ENCODE assay signal across 8 mouse cellular contexts in genomic region chr6:119387801-119388649, GRCm38 (mm10). TPM values are rescaled to one million over a fixed set of nuclear protein-coding genes. Genes with fewer than 3 reads are reported as not detected.
A peak's percentile ranks its signal among the peaks of the same experiment; 100 is the strongest.
DNase-seq lines count a peak whose midpoint lies in the region; ATAC-seq and TF ChIP-seq lines count a peak whose summit lies in the region.

No protein-coding gene starts in this region.

- DNase-seq in embryo, embryonic 10 days (ENCODE audit: low spot score), result peak; percentile 60
- no peak for DNase-seq in embryo, embryonic 9.5 days (ENCODE audit: extremely low spot score)
- DNase-seq in heart, postnatal 10 days, result peak; percentile 55 to 61
- peak; percentile 12 for DNase-seq in layer of hippocampus, adult 9-11 months
- peak; percentile 17 to 25 for DNase-seq in spleen, adult 18-20 months

- peaks cover 6% of the 10 kb centered on the region for H3K4me1 ChIP-seq in bone marrow, adult 2 months (ENCODE audit: control insufficient read depth, insufficient read depth, low read length)

- peak overlapping the region; percentile 67 for H3K4me3 ChIP-seq in bone marrow, adult 2 months (replicated peaks; ENCODE audit: control insufficient read depth, low read depth, low read length)

- intact Hi-C loops in heart, postnatal 10 days (cut with DNase I), result loop anchor here (2.0 to 5.0 kb wide), 2 partner anchors 31 to 44 kb away; no protein-coding TSS in a partner anchor

- under 1% methylated on average over 58 of the region's 76 CpGs for WGBS in bone marrow, adult 2 months

- TF ChIP-seq CTCF in bone marrow, adult 2 months (IDR thresholded peaks at IDR 0.05; ENCODE audit: control insufficient read depth, insufficient read depth, low read length), result no peak

- peak overlapping the region; percentile 93 for H3K27ac ChIP-seq in bone marrow, adult 2 months (ENCODE audit: control insufficient read depth, insufficient read depth, low read depth, low read length, poor library complexity)

- no peak for TF ChIP-seq POLR2A in bone marrow, adult 2 months (IDR thresholded peaks at IDR 0.05; ENCODE audit: borderline replicate concordance, control insufficient read depth, low read depth, low read length)

- 0 out of 2 replicates have a peak, but pooled peaks have one; percentile 22 for ATAC-seq in erythroid progenitor cell, adult 5-6 weeks (replicated peaks; ENCODE audit: low FRiP score, poor library complexity, severe bottlenecking)
- peak; percentile 8 for ATAC-seq in megakaryocyte progenitor cell, adult 5-6 weeks (replicated peaks; ENCODE audit: poor library complexity)

RNA-seq across cellular contexts. Expression of gene Adipor2, which starts 29.5 kb away (rescaled TPM):
- polyA plus RNA-seq in bone marrow, adult 2 months (2011; ENCODE audit: insufficient read depth, insufficient read length, low replicate concordance, missing spikeins), result 21.1 and 30.2 TPM in 2 replicates
- 41.4 and 46.5 TPM in 2 replicates for total RNA-seq in erythroid progenitor cell, adult 5-6 weeks (2015; ENCODE audit: low replicate concordance)
- 54.3 and 63.2 TPM in 2 replicates for total RNA-seq in erythroid progenitor cell, adult 5-6 weeks (2017; ENCODE audit: low replicate concordance)
- total RNA-seq in heart, postnatal 10 days (2021), result 10 to 100 TPM; 59.0 to 61.0 TPM
- total RNA-seq in megakaryocyte progenitor cell, adult 5-6 weeks (2015), result 57.1 and 64.4 TPM in 2 replicates
- total RNA-seq in megakaryocyte progenitor cell, adult 5-6 weeks (2017), result 71.4 and 85.8 TPM in 2 replicates

RNA-seq across cellular contexts. Expression of gene Lrtm2, which starts 57.5 kb away (rescaled TPM):
- polyA plus RNA-seq in bone marrow, adult 2 months (2011; ENCODE audit: insufficient read depth, insufficient read length, low replicate concordance, missing spikeins), result not detected in 2 replicates
- total RNA-seq in erythroid progenitor cell, adult 5-6 weeks (2015; ENCODE audit: low replicate concordance), result not detected in 2 replicates
- total RNA-seq in erythroid progenitor cell, adult 5-6 weeks (2017; ENCODE audit: low replicate concordance), result 0.08 TPM in 1 of 2 replicates, not detected in the other
- not detected for total RNA-seq in heart, postnatal 10 days (2021)
- 0.24 and 0.44 TPM in 2 replicates for total RNA-seq in megakaryocyte progenitor cell, adult 5-6 weeks (2015)
- total RNA-seq in megakaryocyte progenitor cell, adult 5-6 weeks (2017), result 0.03 and 0.08 TPM in 2 replicates
